Mouse (Mus musculus): ENCODE results near the gene Cdc26.

Cdc26 gene

GRCm38 (mm10) chr4:62398956-62399355 is 9.5 kb downstream of the Cdc26 start:
- no peak for DNase-seq (ENCODE audit: low read depth, low spot score)

GRCm38 (mm10) chr4:62397616-62398365 is 10.7 kb downstream of the Cdc26 start:
- DNase-seq (ENCODE audit: low read depth, low spot score): no peak

- DNase-seq (ENCODE audit: low read depth, low spot score): no peak
Measured at GRCm38 (mm10) chr4:62395806-62396205, 12.6 kb downstream of the Cdc26 start.

GRCm38 (mm10) chr4:62393459-62393858 is 15.0 kb downstream of the Cdc26 start:
- DNase-seq (ENCODE audit: low read depth, low spot score): no peak

- DNase-seq (ENCODE audit: low read depth, low spot score): no peak
Measured at GRCm38 (mm10) chr4:62391892-62392291, 16.6 kb downstream of the Cdc26 start.

GRCm38 (mm10) chr4:62389592-62390512 is 18.6 kb downstream of the Cdc26 start:
- no peak for DNase-seq (ENCODE audit: low read depth, low spot score)

GRCm38 (mm10) chr4:62385439-62385838 is 23.0 kb downstream of the Cdc26 start:
- no peak for DNase-seq (ENCODE audit: low read depth, low spot score)

GRCm38 (mm10) chr4:62384159-62384558 is 24.3 kb downstream of the Cdc26 start:
- no peak for DNase-seq (ENCODE audit: low read depth, low spot score)

- DNase-seq (ENCODE audit: low read depth, low spot score): no peak
Measured at GRCm38 (mm10) chr4:62383752-62384151, 24.7 kb downstream of the Cdc26 start.

GRCm38 (mm10) chr4:62383207-62383606 is 25.2 kb downstream of the Cdc26 start:
- no peak for DNase-seq (ENCODE audit: low read depth, low spot score)

GRCm38 (mm10) chr4:62379724-62380381 is 28.6 kb downstream of the Cdc26 start:
- no peak for DNase-seq (ENCODE audit: low read depth, low spot score)

- no peak for DNase-seq (ENCODE audit: low read depth, low spot score)
Measured at GRCm38 (mm10) chr4:62376123-62376522, 32.3 kb downstream of the Cdc26 start.

- DNase-seq (ENCODE audit: low read depth, low spot score): no peak
Measured at GRCm38 (mm10) chr4:62374342-62374741, 34.1 kb downstream of the Cdc26 start.

- no peak for DNase-seq (ENCODE audit: low read depth, low spot score)
Measured at GRCm38 (mm10) chr4:62373668-62374067, 34.8 kb downstream of the Cdc26 start.

- no peak for DNase-seq (ENCODE audit: low read depth, low spot score)
Measured at GRCm38 (mm10) chr4:62372818-62373520, 35.5 kb downstream of the Cdc26 start.

- DNase-seq (ENCODE audit: low read depth, low spot score): no peak
Measured at GRCm38 (mm10) chr4:62372410-62372809, 36.0 kb downstream of the Cdc26 start.

- no peak for DNase-seq (ENCODE audit: low read depth, low spot score)
Measured at GRCm38 (mm10) chr4:62369091-62369490, 39.4 kb downstream of the Cdc26 start.

- no peak for DNase-seq (ENCODE audit: low read depth, low spot score)
Measured at GRCm38 (mm10) chr4:62367586-62367985, 40.9 kb downstream of the Cdc26 start.

GRCm38 (mm10) chr4:62366291-62366690 is 42.2 kb downstream of the Cdc26 start:
- DNase-seq (ENCODE audit: low read depth, low spot score): no peak

GRCm38 (mm10) chr4:62364299-62364698 is 44.1 kb downstream of the Cdc26 start:
- no peak for DNase-seq (ENCODE audit: low read depth, low spot score)

- DNase-seq (ENCODE audit: low read depth, low spot score): no peak
Measured at GRCm38 (mm10) chr4:62362437-62362836, 46.0 kb downstream of the Cdc26 start.
